Mouse (Mus musculus) urinary bladder, adult 18-20 months (tissue): ENCODE results near the gene Pld4.

Experiments
- DNase-seq, 2 experiments: peaks; one replicate each; pipeline ENCODE4 v3.0.0; 2022; ENCODE audit warnings: low spot score in 2 of 2, mixed read lengths in 2 of 2

The Pld4 gene

GRCm38 (mm10) chr12:112766586-112766985 lies 6.1 kb downstream of the Pld4 start:
- no peak for DNase-seq

DNA sequence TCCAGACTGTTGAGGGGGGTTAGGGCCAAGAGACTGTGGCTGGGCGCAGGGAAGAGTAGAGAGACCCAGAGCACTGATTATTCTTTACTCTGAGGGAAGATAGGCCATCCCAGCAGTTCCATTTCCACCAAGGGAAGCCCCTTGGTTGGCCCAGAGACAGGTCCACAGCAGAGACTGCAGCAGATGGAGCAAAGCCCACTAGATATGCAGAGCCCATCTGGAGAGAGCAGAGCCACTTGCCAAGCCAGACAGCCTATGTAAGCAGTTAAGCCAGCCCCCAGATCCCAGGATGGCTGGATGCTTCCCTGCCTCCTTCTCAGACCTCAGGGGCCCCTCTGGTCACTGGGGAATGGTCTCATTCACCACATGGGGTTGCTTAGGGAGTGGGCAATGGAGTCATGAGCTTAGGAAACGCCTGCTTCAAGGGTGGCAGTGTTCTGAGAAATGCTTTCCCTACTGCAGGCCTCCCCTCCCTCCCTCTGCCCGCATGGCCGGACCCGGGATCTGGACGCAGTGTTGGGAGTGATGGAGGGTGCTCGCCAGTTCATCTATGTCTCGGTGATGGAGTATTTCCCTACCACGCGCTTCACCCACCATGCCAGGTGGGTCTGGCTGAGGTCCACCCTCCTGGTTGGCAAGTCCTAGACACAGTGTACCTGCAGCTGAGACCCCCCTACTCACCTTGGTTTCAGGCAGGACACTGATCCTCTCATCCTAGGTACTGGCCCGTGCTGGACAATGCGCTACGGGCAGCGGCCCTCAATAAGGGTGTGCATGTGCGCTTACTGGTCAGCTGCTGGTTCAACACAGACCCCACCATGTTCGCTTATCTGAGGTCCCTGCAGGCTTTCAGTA lies 6.8 kb downstream of the Pld4 start:
- no peak for DNase-seq

DNA sequence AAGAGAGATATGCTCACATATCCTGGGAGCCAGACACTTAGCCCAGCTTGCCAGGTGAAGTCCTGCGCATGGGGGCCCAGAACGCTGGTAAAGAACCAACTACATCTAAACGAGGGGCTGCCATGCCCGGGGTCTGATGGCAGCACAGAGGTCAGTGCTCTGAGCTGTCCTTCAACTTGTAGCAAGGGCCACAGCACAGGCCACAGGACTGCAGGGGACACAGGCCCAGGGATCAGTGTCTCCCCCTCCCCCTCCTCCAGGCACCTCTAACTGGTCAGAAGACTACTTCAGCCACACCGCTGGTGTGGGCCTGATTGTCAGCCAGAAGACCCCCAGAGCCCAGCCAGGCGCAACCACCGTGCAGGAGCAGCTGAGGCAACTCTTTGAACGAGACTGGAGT lies 7.7 kb downstream of the Pld4 start:
- DNase-seq = no peak

DNA sequence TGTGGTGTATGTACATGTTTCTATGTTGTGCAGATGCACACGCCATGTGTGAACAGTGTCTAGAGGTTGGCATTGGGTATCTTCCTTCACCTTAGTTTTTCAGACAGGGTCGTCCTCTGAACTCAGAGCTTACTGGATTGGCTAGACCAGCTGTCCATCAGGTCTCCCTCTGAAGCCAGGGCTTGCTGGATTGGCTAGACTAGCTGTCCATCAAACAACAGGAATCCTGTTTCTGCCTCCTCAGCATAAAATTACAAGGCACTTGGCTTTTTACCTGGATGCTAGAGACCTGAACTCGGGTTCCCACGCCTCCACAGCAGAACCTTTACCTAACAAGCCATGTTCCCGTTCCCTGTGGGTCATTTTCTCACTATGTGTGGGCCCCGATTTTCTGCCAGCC lies 8.6 kb downstream of the Pld4 start:
- DNase-seq = no peak

- DNase-seq = no peak
Observed at GRCm38 (mm10) chr12:112769751-112770150, 9.3 kb downstream of the Pld4 start.

- no peak for DNase-seq
Observed at GRCm38 (mm10) chr12:112770396-112770795, 9.9 kb downstream of the Pld4 start.

DNA sequence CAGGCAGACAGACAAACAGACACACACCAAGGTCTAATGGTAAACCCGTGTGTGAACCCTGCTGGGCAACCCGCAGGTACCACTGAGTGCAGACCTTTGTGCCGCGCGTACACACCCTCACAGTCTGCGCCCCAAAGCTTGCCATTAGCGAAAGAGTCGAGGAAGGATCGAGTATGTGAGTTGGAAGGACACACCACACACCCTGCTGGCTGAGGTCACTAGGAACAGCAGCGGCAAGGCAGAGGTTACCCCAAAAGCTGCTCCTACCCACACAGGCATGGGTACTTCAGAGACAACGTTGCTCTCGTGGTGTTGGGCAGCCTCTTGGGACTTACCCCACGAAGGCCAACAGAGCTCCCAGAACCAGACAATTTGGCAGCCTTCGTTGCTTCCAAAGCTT lies 11.9 kb downstream of the Pld4 start:
- DNase-seq = no peak

GRCm38 (mm10) chr12:112773366-112773765 lies 12.9 kb downstream of the Pld4 start:
- DNase-seq = no peak

DNA sequence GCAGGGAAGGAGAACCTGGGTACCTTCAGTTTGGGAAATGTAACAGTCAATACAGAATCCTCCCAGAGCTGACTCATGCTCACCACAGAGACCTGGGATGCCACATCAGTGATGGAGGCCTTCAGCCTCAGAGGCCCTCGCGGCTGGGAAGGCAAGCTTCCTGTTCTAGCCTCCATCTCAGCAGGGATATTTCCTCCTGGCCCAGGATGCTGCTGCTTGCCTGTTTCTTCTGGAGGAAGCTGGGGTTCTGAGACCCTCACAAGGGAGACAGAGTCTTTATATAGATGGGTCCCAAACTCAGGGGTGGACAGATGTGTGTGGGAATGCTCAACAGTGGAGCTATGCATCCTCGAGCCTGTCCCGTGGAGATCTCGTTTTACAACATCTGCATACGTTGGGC lies 13.6 kb downstream of the Pld4 start:
- DNase-seq = no peak

- DNase-seq = no peak
Observed at GRCm38 (mm10) chr12:112774481-112774880, 14.0 kb downstream of the Pld4 start.

DNA sequence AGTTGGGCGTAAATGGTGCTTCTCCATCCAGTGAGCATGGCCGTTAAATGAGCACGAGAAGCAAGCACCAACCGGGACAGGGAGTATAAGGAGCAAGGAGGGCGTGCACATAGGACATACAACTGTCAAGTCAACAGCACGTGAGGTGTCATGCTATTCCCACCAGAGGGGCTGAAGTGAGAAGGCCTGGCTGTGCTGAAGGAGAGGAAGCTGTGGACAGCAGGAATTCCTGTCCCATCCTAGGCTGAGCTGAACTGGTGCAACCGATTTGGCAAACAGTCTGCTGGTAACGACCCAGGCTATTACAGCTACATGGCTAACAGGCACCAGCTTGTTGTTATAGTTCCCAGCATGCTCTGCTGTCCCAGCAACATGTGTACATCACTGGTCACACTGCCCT lies 30.6 kb downstream of the Pld4 start:
- no peak for DNase-seq

GRCm38 (mm10) chr12:112793601-112794355 lies 33.3 kb downstream of the Pld4 start:
- peak; percentile 53 to 77 for DNase-seq

DNA sequence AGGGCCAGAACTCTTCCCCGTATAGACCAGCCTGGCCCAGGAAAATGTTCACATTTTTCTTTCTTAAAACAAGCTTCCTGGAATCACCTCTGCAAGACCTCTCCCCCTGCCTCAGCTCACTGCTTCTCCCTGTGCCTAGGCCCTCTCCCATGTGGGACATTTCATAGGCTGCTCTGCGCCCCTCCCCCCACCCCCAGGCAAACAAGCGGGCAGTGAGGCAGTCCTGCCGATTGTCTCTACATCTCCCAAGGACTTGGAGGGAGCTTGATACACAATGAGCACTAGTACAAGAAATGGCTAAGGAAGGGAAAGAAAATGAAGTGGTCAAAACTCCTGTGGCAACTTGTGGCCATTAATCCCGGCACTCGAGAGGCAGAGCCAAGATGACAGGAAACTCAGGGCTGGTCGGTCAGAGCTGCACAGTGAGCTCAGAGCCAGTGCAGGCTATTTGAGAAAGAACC lies 33.9 kb downstream of the Pld4 start:
- DNase-seq = no peak

- DNase-seq = no peak
Observed at GRCm38 (mm10) chr12:112794998-112795397, 34.5 kb downstream of the Pld4 start.

GRCm38 (mm10) chr12:112795466-112796104 lies 35.1 kb downstream of the Pld4 start:
- peak; percentile 62 to 78 for DNase-seq

DNA sequence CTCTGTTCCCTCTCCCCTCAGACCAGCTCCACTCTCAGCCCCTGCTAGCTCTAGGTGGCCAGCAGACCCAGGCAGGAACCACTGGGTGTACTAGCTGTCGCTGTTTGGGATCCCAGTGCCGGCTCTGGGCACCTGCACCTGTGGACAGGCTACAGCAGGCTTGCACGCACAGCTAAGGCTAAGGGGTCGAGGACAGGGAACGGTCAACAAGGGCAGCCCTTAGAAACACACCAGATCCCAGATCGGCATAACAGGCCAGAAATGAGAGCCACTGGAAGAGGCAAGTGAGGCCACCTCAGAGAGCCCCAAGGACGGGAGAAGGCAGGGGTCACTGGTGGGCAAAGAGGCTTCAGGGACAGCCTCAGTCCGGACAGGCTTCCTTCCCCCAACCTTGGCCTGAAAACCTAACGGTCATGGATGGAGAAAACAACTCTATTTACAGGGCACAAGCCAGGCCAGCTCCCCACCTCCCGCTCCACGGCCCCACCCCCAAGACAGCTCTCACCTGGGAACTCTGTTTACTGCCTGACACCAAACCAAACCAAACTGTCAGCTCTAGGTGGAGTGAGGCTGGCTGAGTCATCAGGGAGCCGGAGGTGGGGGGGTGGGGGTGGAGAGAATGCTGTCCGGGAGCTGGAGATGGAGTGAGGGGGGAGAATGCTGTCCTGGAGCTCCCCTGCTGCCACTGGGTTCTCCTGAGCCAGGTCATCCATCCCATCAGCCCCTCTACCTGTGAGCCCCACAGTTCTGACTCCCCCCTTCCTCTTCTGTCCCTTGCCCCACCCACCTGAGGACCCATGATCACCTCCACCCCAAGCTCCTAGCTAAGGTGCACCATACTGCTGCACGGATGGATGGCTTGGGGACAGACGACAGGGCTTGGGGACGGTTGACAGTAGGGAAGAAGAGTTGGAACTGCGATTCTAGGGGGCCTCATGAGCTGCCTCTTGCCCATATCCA lies 36.4 kb downstream of the Pld4 start:
- peak; percentile 56 for DNase-seq

- peak; percentile 39 to 61 for DNase-seq
Observed at GRCm38 (mm10) chr12:112797672-112798331, 37.3 kb downstream of the Pld4 start.

DNA sequence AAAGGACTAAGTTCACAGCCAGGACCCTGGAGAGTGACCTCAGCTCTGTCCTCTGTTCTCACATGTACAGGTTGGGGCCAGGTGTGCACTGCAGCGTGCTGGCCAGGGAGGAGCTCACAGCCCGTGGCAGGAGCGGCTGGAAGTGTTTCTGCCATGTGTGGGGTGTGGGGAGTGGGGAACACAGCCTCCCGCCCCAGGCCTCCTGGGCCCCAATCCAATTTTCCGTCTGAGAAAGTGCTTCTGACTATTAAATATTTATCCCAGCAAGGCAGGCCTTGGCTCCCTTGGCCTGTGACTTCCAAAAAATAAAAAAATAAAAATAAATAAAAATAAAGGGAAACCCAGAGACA lies 37.9 kb downstream of the Pld4 start:
- DNase-seq = peak in 1 of 2 experiments; percentile 31

DNA sequence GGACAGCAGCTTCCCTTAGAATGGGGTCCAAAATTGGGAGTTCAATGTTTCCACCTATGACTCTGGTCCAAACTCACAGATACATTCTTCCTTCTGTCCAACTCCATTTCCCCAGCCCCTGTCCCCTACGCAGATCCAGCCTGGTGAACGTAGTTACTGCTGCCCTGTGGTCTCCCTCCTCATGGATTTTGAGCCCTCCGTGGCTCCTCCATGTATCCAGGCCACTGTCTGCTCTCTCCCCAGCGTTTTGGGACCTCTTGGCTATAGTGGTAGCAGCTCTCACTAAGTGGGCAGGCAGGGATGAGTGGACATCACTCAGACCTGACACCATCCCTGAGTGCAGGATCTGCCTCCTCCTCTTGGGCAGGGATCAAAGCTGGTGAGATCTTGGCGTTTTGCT lies 38.3 kb downstream of the Pld4 start:
- no peak for DNase-seq

GRCm38 (mm10) chr12:112799237-112799970 lies 38.9 kb downstream of the Pld4 start:
- no peak for DNase-seq
